Mouse (Mus musculus) liver, adult 2 months (tissue): ENCODE measurements at regions not wholly inside any gene's neighbourhood (a gene's known extent, or its start where the extent isn't known, plus 50 kb on each side); places are given as distances from the start of the nearest gene placed in this dataset.

ENCODE experiments used
- DNase-seq: peaks from one replicate; pipeline ENCODE4 v3.0.0-alpha.2; 2011; ENCODE audit warnings: low read depth, low spot score; ENCODE audit errors: extremely low read depth
- H3K27ac ChIP-seq: fragments of 200-500 bp; replicated peaks from 2 replicates; pipeline ENCODE4 v1.5.1; 2012; ENCODE audit warnings: low read depth, mild to moderate bottlenecking, control low read depth, inconsistent platforms, low read length; ENCODE audit not compliant: insufficient read depth
- H3K27me3 ChIP-seq: fragments of 200-500 bp; 2 replicates; pipeline ENCODE4 v1.6.1; 2012; ENCODE audit warnings: mild to moderate bottlenecking, moderate library complexity, low read length, inconsistent platforms; ENCODE audit not compliant: control insufficient read depth, insufficient read depth
- H3K36me3 ChIP-seq: fragments of 200-500 bp; 2 replicates; pipeline ENCODE4 v1.6.1; 2012; ENCODE audit warnings: low read length, inconsistent platforms; ENCODE audit not compliant: control insufficient read depth, insufficient read depth
- H3K4me1 ChIP-seq: fragments of 200-500 bp; 2 replicates; pipeline ENCODE4 v1.6.1; 2011; ENCODE audit warnings: low read length; ENCODE audit not compliant: control insufficient read depth, insufficient read depth
- H3K4me3 ChIP-seq: fragments of 200-500 bp; 2 replicates; pipeline ENCODE4 v1.5.1; 2011; ENCODE audit warnings: low read depth, mild to moderate bottlenecking, control low read depth, low read length, moderate library complexity; ENCODE audit not compliant: insufficient read depth
- H3K79me2 ChIP-seq: fragments of 200-500 bp; 2 replicates; pipeline ENCODE4 v1.6.1; 2012; ENCODE audit warnings: inconsistent platforms, mild to moderate bottlenecking, low read length, moderate library complexity; ENCODE audit not compliant: control insufficient read depth, insufficient read depth
- H3K9ac ChIP-seq: fragments of 200-500 bp; 2 replicates; pipeline ENCODE4 v1.6.1; 2012; ENCODE audit warnings: low read depth, mild to moderate bottlenecking, control low read depth, inconsistent platforms, low read length
- CTCF ChIP-seq: fragments of 200-500 bp; IDR thresholded peaks from 2 replicates; pipeline ENCODE4 v1.5.1; 2011; ENCODE audit warnings: low read depth, low read length, control low read depth
- POLR2A ChIP-seq: fragments of 200-500 bp; IDR thresholded peaks from 2 replicates; pipeline ENCODE4 v1.6.1; 2011; ENCODE audit warnings: low read length, control low read depth; ENCODE audit not compliant: insufficient read depth; ENCODE audit errors: extremely low read depth
- WGBS: fragments of 180-500 bp; shearing (Covaris S2); methylation state at CpG from one replicate; pipeline ENCODE4 v1.1.7; 2018; 5-methylcytosine and 5-hydroxymethylcytosine counted together

- 11% methylated on average over 9 of the region's 9 CpGs for WGBS
- H3K9ac ChIP-seq: no peak overlapping the region
Measured at GRCm38 (mm10) chr16:76224901-76225586, 148.6 kb downstream of the Nrip1 start.

DNA sequence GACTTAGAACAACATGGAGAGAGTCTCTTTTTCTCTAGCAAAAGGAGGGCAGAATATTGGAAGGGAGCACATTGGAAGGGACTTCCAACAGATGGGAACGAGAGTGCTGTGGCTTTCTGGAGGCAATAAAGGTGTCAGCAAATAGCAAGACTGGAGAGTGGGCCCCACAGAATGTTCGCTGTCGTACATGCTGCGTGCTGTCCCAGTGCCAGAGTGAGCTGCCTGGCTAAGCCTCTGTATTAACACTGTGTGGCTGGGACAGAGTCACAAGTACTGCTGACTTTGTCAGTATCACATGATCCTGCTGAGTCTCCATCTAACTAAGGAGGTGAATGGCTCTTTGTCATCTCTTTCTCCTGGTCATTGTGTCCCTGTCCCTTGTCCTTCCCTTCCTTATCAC, 149.9 kb downstream of the Nrip1 start:
- H3K79me2 ChIP-seq: no peaks in the 10 kb centered on the region
- H3K9ac ChIP-seq: no peak overlapping the region
- no peak for DNase-seq
- no peaks in the 10 kb centered on the region for H3K36me3 ChIP-seq
- no peak overlapping the region for H3K4me3 ChIP-seq
- WGBS: 94% methylated on average over 4 of the region's 4 CpGs
- H3K27me3 ChIP-seq: no peaks in the 10 kb centered on the region
- TF ChIP-seq CTCF (no peak), POLR2A (no peak)
- no peak overlapping the region for H3K27ac ChIP-seq
- peaks cover 22% of the 10 kb centered on the region for H3K4me1 ChIP-seq

More at GRCm38 (mm10) chr16:76224901-76225586, 148.6 kb downstream of the Nrip1 start:
- Histone ChIP-seq H3K79me2 (no peaks in the 10 kb centered on the region), H3K4me1 (peaks cover 19% of the 10 kb centered on the region), H3K4me3 (peak overlapping the region; percentile 20; the same call in 1 of the 2 replicates), H3K36me3 (no peaks in the 10 kb centered on the region), H3K27me3 (no peaks in the 10 kb centered on the region), H3K27ac (peak overlapping the region; percentile 38)
- TF ChIP-seq POLR2A (no peak), CTCF (no peak)
- peak; percentile 96 for DNase-seq

- Histone ChIP-seq H3K27ac (no peak overlapping the region), H3K9ac (no peak overlapping the region), H3K36me3 (no peaks in the 10 kb centered on the region), H3K4me3 (no peak overlapping the region), H3K79me2 (no peaks in the 10 kb centered on the region), H3K27me3 (no peaks in the 10 kb centered on the region), H3K4me1 (peaks cover 23% of the 10 kb centered on the region)
- 71% methylated on average over 5 of the region's 5 CpGs for WGBS
- no peak for TF ChIP-seq CTCF
- TF ChIP-seq POLR2A: no peak
- no peak for DNase-seq
Measured at GRCm38 (mm10) chr16:76222960-76223359, 150.7 kb downstream of the Nrip1 start.

DNA sequence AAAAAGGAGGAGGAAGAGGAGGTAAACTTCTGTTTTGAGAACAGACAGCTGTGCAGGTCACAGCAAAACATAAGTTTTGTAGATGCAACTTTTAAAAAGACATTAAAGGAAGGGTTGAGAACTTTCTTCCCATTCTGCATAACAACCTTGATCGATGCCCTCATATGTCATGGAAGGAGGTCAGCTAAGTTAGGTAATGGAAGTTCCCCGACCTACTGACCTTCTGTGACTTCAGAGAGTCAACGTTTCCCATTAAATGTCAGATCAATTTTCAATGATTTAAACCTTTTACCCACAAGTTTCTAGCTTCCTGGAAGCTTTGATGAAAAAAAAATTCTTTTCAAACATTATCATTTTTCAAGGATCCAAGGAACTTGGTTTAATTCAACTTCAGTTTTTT, 153.2 kb downstream of the Nrip1 start:
- TF ChIP-seq POLR2A (no peak), CTCF (no peak)
- Histone ChIP-seq H3K4me3 (no peak overlapping the region), H3K27me3 (no peaks in the 10 kb centered on the region), H3K9ac (no peak overlapping the region), H3K36me3 (no peaks in the 10 kb centered on the region), H3K4me1 (peaks cover 15% of the 10 kb centered on the region), H3K27ac (no peak overlapping the region), H3K79me2 (peaks cover 3% of the 10 kb centered on the region; the same call in 1 of the 2 replicates)
- peak; percentile 72 for DNase-seq
- WGBS: 17% methylated on average over 3 of the region's 3 CpGs

- no peak overlapping the region for H3K4me3 ChIP-seq
Measured at GRCm38 (mm10) chr16:76219233-76219632, 154.4 kb downstream of the Nrip1 start.

GRCm38 (mm10) chr16:76218310-76219170, 155.1 kb downstream of the Nrip1 start:
- Histone ChIP-seq H3K79me2 (peaks cover 3% of the 10 kb centered on the region; the same call in 1 of the 2 replicates), H3K9ac (no peak overlapping the region), H3K27ac (no peak overlapping the region), H3K36me3 (no peaks in the 10 kb centered on the region), H3K4me3 (no peak overlapping the region), H3K27me3 (no peaks in the 10 kb centered on the region), H3K4me1 (peaks cover 11% of the 10 kb centered on the region; the same call in 1 of the 2 replicates)
- TF ChIP-seq POLR2A (no peak), CTCF (no peak)
- WGBS: 73% methylated on average over 11 of the region's 11 CpGs
- peak; percentile 43 for DNase-seq

More at GRCm38 (mm10) chr16:76219233-76219632, 154.4 kb downstream of the Nrip1 start:
- Histone ChIP-seq H3K36me3 (no peaks in the 10 kb centered on the region), H3K9ac (no peak overlapping the region), H3K79me2 (peaks cover 3% of the 10 kb centered on the region; the same call in 1 of the 2 replicates), H3K27ac (no peak overlapping the region), H3K27me3 (no peaks in the 10 kb centered on the region), H3K4me1 (peaks cover 13% of the 10 kb centered on the region)
- no peak for TF ChIP-seq POLR2A
- no peak for TF ChIP-seq CTCF
- DNase-seq: no peak
